Mouse (Mus musculus) brown adipose tissue, adult 24 weeks (tissue): Measurements from ENCODE around the gene Trip11. TPM values are rescaled to one million over a fixed set of nuclear protein-coding genes. Genes with fewer than 3 reads are reported as not detected.

Experiments
- H3K27ac ChIP-seq: fragments of 200-500 bp; replicated peaks from 2 replicates; pipeline ENCODE4 v1.5.1; 2012; ENCODE audit warnings: low read depth, mild to moderate bottlenecking, low read length
- H3K4me1 ChIP-seq: fragments of 200-500 bp; 2 replicates; pipeline ENCODE4 v1.6.1; 2012; ENCODE audit warnings: low read length, mixed read lengths; ENCODE audit not compliant: control insufficient read depth, insufficient read depth, insufficient read length
- H3K4me3 ChIP-seq: fragments of 200-500 bp; 2 replicates; pipeline ENCODE4 v1.5.1; 2012; ENCODE audit warnings: low read depth, mild to moderate bottlenecking, low read length, moderate library complexity; ENCODE audit not compliant: insufficient read depth
- polyA plus RNA-seq: library from polyadenylated mRNA; stranded (reverse); fragments of >200 nt; gene quantifications from 2 replicates; pipeline ENCODE4 v1.2.4, GENCODE M21; 2012; ENCODE audit not compliant: missing spikeins, insufficient read depth, insufficient read length

Gene Trip11
- polyA plus RNA-seq, 1 experiment: 17.1 TPM

DNA sequence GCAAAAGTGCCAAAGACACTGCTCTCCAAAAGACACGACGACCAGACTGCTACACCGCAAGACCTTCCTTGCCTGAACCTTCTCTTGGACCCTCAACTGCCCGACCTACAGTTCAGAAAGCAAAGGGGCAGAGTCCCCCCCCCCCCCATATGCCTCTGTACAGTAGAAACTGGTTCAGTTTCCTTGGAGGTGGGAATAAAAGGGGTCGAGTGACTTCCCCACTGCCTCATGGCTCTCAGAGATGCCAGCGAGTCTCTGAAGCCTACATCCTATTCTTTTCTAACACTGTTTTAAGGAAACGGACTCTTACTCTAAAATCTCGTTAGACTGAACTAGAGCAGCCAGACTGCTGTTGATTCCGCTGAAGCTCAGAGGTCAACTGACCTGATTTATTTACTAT is 93.5 kb downstream of the Trip11 start:
- Histone ChIP-seq H3K4me1 (peaks cover 8% of the 10 kb centered on the region; the same call in 1 of the 2 replicates), H3K4me3 (peak overlapping the region; percentile 62), H3K27ac (no peak overlapping the region)

DNA sequence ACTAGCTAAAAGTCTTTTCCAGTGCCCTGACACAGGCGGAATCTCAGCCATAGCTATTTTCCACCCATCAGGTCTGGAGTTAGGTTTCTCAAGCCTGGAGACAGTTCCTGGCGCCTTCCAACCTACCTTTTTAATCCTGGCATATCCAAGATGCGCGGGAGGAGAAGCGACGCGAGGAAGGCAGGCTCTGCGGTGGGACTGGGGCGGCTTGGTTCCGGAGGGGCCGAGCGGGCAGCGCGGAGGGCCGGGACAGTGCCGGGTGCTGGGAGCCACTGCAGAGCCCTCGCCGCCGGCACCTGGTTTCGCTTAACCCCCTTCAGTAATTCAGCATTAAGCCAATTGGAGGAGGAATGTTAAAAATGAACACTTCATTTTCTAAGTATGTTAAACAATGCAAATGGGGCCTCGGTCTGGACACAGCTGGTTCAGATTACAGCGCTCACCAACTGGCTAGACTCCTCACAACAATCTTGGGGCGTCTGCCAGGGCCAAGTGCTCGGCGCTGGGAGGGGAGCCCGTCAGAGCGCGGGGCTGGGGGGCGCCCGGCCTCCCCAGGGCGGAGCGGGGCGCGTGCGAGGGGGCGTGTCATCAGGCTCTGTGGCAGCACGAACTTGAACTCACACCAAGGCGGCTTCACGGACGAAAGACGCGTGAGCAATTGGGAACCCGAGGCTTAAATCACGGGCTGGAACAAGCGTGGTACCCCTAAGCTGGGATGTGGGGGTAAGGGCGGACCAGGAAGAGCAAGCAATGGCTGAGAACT is 94.3 kb downstream of the Trip11 start, which contains the start of gene Fbln5:
TSS of gene Fbln5 (minus strand) at position 448 of the 763 bp plus-strand sequence.
- Histone ChIP-seq H3K4me3 (peak within 1 kb of the TSS; percentile 62), H3K4me1 (peaks cover 8% of the 10 kb centered on the region; the same call in 1 of the 2 replicates), H3K27ac (peak within 1 kb of the TSS; percentile 22)

DNA sequence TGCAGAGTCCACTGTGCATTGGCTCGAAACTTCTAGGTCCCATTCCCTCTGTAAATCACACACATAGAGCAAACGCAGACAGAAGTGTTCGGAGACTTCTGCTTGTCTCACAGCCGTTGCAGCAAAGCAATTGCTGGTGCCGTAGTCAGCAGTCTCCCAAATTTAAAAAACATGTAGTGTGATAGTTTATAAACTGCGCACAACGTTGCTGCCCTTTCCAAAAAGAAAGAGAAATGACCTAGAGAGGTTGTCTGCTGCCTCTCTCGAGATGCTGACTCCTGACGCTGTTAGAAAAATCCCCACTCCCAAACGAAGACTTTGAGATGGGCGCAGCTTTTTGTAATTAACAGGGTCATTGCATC is 94.8 kb downstream of the Trip11 start:
- Histone ChIP-seq H3K27ac (peak overlapping the region; percentile 22; the same call in 1 of the 2 replicates), H3K4me1 (peaks cover 8% of the 10 kb centered on the region; the same call in 1 of the 2 replicates), H3K4me3 (peak overlapping the region; percentile 62)

- peak overlapping the region; percentile 35; the same call in 1 of the 2 replicates for H3K4me3 ChIP-seq
- H3K4me1 ChIP-seq: peaks cover 5% of the 10 kb centered on the region; the same call in 1 of the 2 replicates
- no peak overlapping the region for H3K27ac ChIP-seq
Measured at GRCm38 (mm10) chr12:101816810-101817209, 96.3 kb downstream of the Trip11 start.

DNA sequence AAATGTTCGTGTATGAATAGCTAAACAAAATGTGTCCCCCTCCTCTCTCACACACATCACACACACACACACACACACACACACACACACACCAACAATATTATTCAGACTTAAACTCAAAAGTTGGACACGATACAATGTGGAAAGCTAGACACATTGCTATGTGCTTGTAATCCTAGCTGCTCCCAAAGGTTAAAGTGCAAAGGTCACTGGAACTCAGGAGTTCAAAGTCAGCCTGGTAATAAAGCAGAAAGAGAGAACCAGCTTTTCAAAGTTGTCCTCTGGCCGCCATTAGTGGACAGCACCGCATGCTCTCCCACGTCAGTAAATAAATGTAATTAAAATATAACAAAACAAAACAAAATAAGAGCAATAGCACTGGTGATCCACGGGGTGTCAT is 97.3 kb downstream of the Trip11 start:
- H3K27ac ChIP-seq: no peak overlapping the region
- H3K4me1 ChIP-seq: peaks cover 2% of the 10 kb centered on the region; the same call in 1 of the 2 replicates
- no peak overlapping the region for H3K4me3 ChIP-seq

DNA sequence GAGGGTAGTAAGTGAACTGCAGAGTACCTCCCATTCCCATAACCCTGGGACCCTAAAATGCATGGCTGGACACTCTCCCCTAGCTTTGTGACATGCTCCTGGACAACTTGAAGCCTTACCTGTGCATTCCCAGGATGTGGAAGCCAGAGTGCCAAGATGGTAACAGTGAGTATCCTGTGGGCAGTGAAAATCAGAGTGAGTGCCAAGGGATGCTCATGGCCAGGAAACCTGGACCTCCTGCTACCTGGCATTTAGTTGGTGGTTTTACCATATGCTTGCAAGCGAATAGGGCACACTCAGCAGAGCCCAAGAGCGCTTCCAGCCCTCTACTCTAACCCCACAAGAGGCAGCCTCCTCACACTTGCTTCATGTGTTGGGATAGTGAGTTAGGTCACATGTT is 98.6 kb downstream of the Trip11 start:
- Histone ChIP-seq H3K27ac (no peak overlapping the region), H3K4me3 (no peak overlapping the region), H3K4me1 (peaks cover 4% of the 10 kb centered on the region; the same call in 1 of the 2 replicates)

DNA sequence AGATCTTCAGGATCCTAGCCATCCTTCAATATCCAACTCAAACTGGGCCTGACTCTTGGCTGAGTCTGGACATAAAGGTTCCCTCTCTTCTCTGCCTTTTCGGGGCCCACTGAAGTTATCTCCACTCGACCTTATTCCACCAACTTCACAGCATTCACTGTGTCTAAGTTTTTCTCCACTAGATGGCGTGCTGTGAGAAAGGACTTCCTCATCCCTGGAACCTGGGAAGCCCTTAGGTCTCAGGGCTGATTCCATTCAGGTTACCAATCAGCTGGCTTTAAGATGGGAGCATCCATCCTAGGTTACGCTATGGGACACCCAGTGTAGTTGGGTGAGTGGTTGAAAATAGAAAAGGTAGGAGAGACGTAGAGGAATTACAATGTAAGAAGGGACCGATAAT is 101.9 kb downstream of the Trip11 start:
- H3K4me3 ChIP-seq: no peak overlapping the region
- 0 out of 2 replicates have a peak overlapping the region, but pooled peaks have one; percentile 14 for H3K27ac ChIP-seq
- peaks cover 15% of the 10 kb centered on the region; the same call in 1 of the 2 replicates for H3K4me1 ChIP-seq

DNA sequence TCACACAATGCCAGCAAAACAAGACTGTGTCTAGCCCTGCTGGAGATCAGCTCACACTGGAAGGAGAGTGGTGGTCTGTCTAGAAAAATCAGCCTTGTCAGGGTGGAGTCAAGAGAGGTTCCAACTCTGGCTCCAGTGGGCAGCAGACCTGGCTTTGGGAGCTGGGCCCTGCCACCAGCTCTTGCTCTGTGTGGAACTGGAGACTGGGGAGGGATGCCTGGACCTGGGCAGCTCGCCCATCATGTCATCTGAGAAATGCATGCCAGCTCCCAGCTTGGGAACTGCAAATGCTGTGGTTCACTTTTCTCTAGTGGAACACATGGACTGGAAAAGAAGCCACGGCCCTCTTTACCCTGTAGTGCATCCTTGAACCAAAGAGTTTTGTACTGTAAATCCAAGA is 102.6 kb downstream of the Trip11 start:
- Histone ChIP-seq H3K4me3 (no peak overlapping the region), H3K27ac (peak overlapping the region; percentile 57; the same call in 1 of the 2 replicates), H3K4me1 (peaks cover 15% of the 10 kb centered on the region; the same call in 1 of the 2 replicates)

GRCm38 (mm10) chr12:101807400-101807799 is 105.7 kb downstream of the Trip11 start:
- H3K4me1 ChIP-seq: peaks cover 25% of the 10 kb centered on the region; the same call in 1 of the 2 replicates
- peak overlapping the region; percentile 75 for H3K27ac ChIP-seq
- no peak overlapping the region for H3K4me3 ChIP-seq

DNA sequence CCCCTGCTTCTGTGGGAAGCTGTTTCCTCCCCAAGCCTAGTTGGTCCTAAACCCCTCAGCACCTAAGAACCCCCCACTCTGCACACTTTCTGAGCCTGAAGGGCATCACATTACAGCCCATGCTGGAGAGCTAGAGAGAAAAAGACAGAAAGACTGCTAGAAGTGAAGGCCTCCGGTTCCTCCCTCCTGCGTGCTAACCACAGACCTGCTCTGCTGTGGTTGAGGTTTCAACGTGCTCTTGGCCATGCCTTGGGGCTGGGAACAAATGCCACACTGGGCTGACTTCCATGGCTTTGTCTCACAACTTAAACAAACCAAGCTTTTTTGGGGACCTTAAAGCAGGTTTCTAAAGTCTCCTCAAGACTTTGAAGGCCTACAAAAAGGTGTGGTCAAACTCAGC is 110.6 kb downstream of the Trip11 start:
- no peak overlapping the region for H3K27ac ChIP-seq
- H3K4me1 ChIP-seq: peaks cover 15% of the 10 kb centered on the region
- no peak overlapping the region for H3K4me3 ChIP-seq

GRCm38 (mm10) chr12:101801744-101802143 is 111.3 kb downstream of the Trip11 start:
- Histone ChIP-seq H3K27ac (no peak overlapping the region), H3K4me1 (peaks cover 11% of the 10 kb centered on the region), H3K4me3 (no peak overlapping the region)

DNA sequence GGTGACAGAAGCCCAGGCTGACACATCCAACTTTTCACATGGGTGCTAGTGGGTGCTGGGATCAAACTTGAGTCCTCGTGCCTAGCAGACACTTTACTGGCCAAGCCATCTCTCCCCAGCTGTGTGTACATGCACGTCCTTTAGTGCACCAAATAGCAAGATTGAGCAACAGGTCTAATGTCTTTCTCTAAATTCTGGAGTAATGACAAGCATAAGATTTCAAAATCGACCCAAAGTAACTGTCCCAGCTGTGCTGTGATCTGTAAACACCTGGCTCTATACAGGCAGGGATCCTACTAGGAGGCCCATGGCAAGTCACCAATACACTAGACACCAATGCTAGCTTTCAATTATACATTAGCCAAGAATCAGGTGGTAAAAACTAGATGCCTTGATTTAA is 112.0 kb downstream of the Trip11 start:
- Histone ChIP-seq H3K4me1 (peaks cover 10% of the 10 kb centered on the region), H3K4me3 (no peak overlapping the region), H3K27ac (no peak overlapping the region)

GRCm38 (mm10) chr12:101798189-101798922 is 114.7 kb downstream of the Trip11 start:
- Histone ChIP-seq H3K4me3 (no peak overlapping the region), H3K27ac (no peak overlapping the region), H3K4me1 (peaks cover 2% of the 10 kb centered on the region)

- H3K4me1 ChIP-seq: peaks cover 6% of the 10 kb centered on the region
- no peak overlapping the region for H3K4me3 ChIP-seq
- no peak overlapping the region for H3K27ac ChIP-seq
Measured at GRCm38 (mm10) chr12:101794458-101794857, 118.6 kb downstream of the Trip11 start.

DNA sequence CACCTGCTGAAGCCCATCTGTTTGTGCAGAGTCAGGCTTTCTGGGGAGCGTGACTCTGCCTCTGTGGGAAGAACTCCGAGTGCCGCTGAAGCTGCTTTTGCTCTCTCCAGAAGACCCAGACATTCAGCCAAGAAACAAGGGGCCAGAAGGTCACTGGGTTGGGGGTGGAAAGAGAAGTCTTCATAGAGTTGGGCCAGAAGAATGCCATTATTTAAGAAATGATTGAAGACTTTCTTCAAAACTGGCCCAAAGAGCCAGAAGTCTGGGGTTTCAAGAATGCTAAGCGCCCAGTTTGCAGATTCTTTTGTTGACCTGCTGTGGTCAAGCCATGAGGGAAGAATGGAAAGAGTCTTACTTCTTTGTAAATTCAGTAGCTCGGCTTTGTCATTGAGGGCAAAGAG is 119.8 kb downstream of the Trip11 start:
- H3K4me1 ChIP-seq: peaks cover 6% of the 10 kb centered on the region
- H3K27ac ChIP-seq: no peak overlapping the region
- H3K4me3 ChIP-seq: no peak overlapping the region
